Mouse (Mus musculus) hindbrain, embryonic 15.5 days (tissue): ENCODE measurements around the gene Gm16223. TPM values are rescaled to one million over a fixed set of nuclear protein-coding genes. Genes with fewer than 3 reads are reported as not detected.

Experiments used
- ATAC-seq: fragments of 200-750 bp; cut with Nextera tagmentation; 2 replicates; pipeline ENCODE4 v1.8.0; 2017; ENCODE audit warnings: low read depth, moderate number of reproducible peaks, moderate TSS enrichment; ENCODE audit not compliant: low FRiP score
- H3K27ac ChIP-seq: fragments of 300-500 bp; sonication (generic); replicated peaks from 2 replicates; pipeline ENCODE4 v1.5.1; 2015; ENCODE audit warnings: mild to moderate bottlenecking, inconsistent platforms
- H3K27me3 ChIP-seq: fragments of 300-500 bp; sonication (generic); 2 replicates; pipeline ENCODE4 v1.6.1; 2015; ENCODE audit warnings: control low read depth, inconsistent platforms
- H3K36me3 ChIP-seq: fragments of 300-500 bp; sonication (generic); 2 replicates; pipeline ENCODE4 v1.6.1; 2015; ENCODE audit warnings: control low read depth, inconsistent platforms
- H3K4me1 ChIP-seq: fragments of 300-500 bp; sonication (generic); replicated peaks from 2 replicates; pipeline ENCODE4 v1.6.1; 2015; ENCODE audit warnings: control low read depth, inconsistent platforms
- H3K4me2 ChIP-seq: fragments of 300-500 bp; sonication (generic); 2 replicates; pipeline ENCODE4 v1.6.1; 2015; ENCODE audit warnings: moderate library complexity, mild to moderate bottlenecking, inconsistent platforms
- H3K4me3 ChIP-seq: fragments of 300-500 bp; sonication (generic); 2 replicates; pipeline ENCODE4 v1.5.1; 2015; ENCODE audit warnings: mild to moderate bottlenecking, inconsistent platforms
- H3K9ac ChIP-seq: fragments of 300-500 bp; sonication (generic); 2 replicates; pipeline ENCODE4 v1.6.1; 2015; ENCODE audit warnings: inconsistent platforms
- H3K9me3 ChIP-seq: fragments of 300-500 bp; sonication (generic); 2 replicates; pipeline ENCODE4 v1.6.1; 2016; ENCODE audit warnings: control low read depth, inconsistent platforms
- WGBS: fragments of 180-500 bp; shearing (Covaris S2); methylation state at CpG from one replicate; pipeline ENCODE4 v1.1.7; 2015; 5-methylcytosine and 5-hydroxymethylcytosine counted together
- polyA plus RNA-seq: library from polyadenylated mRNA; unstranded; fragments of >200 nt; fragmentation: Nextera tagmentation; extraction: Ambion mirVana; gene quantifications from 2 replicates; pipeline ENCODE4 v1.2.1, GENCODE M21; 2015

Gene Gm16223
- polyA plus RNA-seq, 1 experiment from 2014 or later: not detected

DNA sequence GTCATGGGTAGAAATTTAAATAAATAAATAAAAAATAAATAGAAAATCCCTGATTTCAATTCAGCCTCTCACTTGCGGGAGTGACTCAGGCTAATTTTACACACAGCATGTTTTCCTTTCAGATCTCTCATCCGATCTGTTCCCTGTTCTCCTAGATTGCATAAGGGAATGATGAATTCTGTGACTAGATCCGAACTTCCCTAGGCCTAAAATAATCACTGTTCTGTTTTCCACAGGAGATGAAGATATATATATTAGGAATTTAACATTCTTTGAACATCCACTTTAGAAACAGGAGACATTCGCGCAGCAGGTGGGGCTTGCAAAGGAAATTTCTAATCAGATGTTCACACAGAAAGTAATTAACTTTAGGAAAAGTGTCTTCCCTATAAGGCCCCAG lies 171.5 kb downstream of the Gm16223 start:
- 66% methylated on average over 5 of the region's 5 CpGs for WGBS
- ATAC-seq: no peak
- no peak overlapping the region for H3K9ac ChIP-seq

DNA sequence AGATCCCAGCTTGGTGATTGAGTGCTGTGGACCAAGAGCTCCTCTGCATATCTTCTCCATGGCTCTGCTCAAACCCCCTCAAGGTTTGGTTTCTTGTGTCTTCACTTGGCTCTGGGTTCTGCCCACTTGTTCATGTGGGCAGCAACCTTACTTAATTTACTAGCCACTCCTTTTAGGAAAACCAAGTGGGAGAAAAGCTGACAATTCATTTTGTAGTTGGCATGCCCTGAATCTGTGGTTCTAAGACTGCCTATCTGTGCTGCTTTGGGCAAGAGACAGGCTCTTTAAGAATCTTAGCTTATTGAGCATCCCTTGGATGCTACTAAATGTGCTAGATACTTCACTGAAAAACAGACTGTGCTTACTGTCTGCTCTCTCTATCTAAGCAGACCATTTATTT lies 172.0 kb downstream of the Gm16223 start:
- Histone ChIP-seq H3K4me1 (no peaks in the 10 kb centered on the region), H3K27ac (no peak overlapping the region), H3K4me3 (no peak overlapping the region), H3K4me2 (no peak overlapping the region), H3K27me3 (no peaks in the 10 kb centered on the region), H3K9ac (no peak overlapping the region), H3K36me3 (no peaks in the 10 kb centered on the region), H3K9me3 (no peaks in the 10 kb centered on the region)
- no peak for ATAC-seq

More for the DNA sequence above, 171.5 kb downstream of the Gm16223 start:
- no peak overlapping the region for H3K27ac ChIP-seq
- no peak overlapping the region for H3K4me3 ChIP-seq
- no peak overlapping the region for H3K4me2 ChIP-seq
- H3K36me3 ChIP-seq: no peaks in the 10 kb centered on the region
- no peaks in the 10 kb centered on the region for H3K27me3 ChIP-seq
- H3K9me3 ChIP-seq: no peaks in the 10 kb centered on the region
- no peaks in the 10 kb centered on the region for H3K4me1 ChIP-seq

- no peak overlapping the region for H3K27ac ChIP-seq
These were observed 182.6 kb downstream of the Gm16223 start for GRCm38 (mm10) chr5:42250376-42250775.

More at GRCm38 (mm10) chr5:42250376-42250775, 182.6 kb downstream of the Gm16223 start:
- no peak overlapping the region for H3K4me2 ChIP-seq
- no peaks in the 10 kb centered on the region for H3K36me3 ChIP-seq
- H3K4me3 ChIP-seq: no peak overlapping the region
- WGBS: 89% methylated on average over 3 of the region's 3 CpGs
- ATAC-seq: no peak
- no peaks in the 10 kb centered on the region for H3K9me3 ChIP-seq
- no peaks in the 10 kb centered on the region for H3K27me3 ChIP-seq
- no peaks in the 10 kb centered on the region for H3K4me1 ChIP-seq
- no peak overlapping the region for H3K9ac ChIP-seq

Other genes starting within 250 kb of the Gm16223 start
- gene Bod1l, start 223.6 kb upstream of the Gm16223 start, polyA plus RNA-seq: 26.6 and 27.6 TPM in 2 replicates